Mouse (Mus musculus) bone marrow macrophage, adult 2 months (primary cell): ENCODE data around the gene Meiob.

Experiments used
- CTCF ChIP-seq: IDR thresholded peaks from 2 replicates; pipeline ENCODE4 v1.5.1; 2012; ENCODE audit warnings: low read depth, mild to moderate bottlenecking, low read length, moderate library complexity
- POLR2A ChIP-seq: IDR thresholded peaks from 2 replicates; pipeline ENCODE4 v1.6.1; 2012; ENCODE audit warnings: mild to moderate bottlenecking, low read depth, low read length, borderline replicate concordance

GRCm38 (mm10) chr17:24860076-24860475 is 56.0 kb downstream of the Meiob start:
- no peak for TF ChIP-seq CTCF
- TF ChIP-seq POLR2A = no peak
